14 mouse cellular contexts compared by ENCODE assay signal in the genomic region with DNA sequence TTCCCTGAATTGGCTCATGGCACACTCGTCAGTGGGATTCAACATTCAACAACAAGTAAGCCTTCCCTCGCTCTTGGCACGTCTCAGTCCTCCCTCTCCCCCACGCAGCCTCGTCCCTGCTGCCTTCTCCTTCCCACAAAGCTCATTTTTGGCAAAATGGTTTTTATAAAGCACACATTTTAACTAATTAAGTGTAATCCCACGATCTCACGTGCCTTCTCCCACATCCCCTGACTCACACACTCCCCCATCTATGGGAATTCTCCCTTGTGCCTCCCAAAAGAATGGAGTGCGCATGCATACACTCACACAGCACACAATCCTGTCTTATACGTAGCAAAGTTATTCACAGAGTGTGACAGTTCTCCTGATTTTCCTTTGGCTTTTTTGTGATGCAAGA.
DNase-seq lines count a peak whose midpoint lies in the region; ATAC-seq lines count a peak whose summit lies in the region.
"Had no signal": no experiment of that assay in that cellular context is flagged by ENCODE, and none has a peak within 500 bp of the region (broad histone marks: within the 10 kb centered on the region; RNA-seq: fewer than 3 reads in every experiment).

No protein-coding gene starts in this region.

- ATAC-seq in forebrain, embryonic 15.5 days (replicated peaks) = no peak; the same call in 1 of the 2 replicates
- no peak for ATAC-seq in erythroid progenitor cell, adult 5-6 weeks (replicated peaks; ENCODE audit: low FRiP score, poor library complexity, severe bottlenecking)
- ATAC-seq: activated CD4-positive, CD25-positive, alpha-beta regulatory T cell, adult 4 months; midbrain, embryonic 16.5 days had no signal

- no peak overlapping the region for H3K4me3 ChIP-seq in forebrain, embryonic 15.5 days
- H3K4me3 ChIP-seq in forebrain, embryonic 10.5 days = no peak overlapping the region

- H3K27ac ChIP-seq in forebrain, embryonic 15.5 days (replicated peaks) = peak overlapping the region; percentile 63
- no peak overlapping the region for H3K27ac ChIP-seq in forebrain, embryonic 10.5 days

- no peak for DNase-seq in forebrain, embryonic 10.5 days (ENCODE audit: extremely low spot score, low spot score)
- DNase-seq in brain, embryonic 18.5 days (ENCODE audit: low read depth, low spot score) = peak; percentile 56
- DNase-seq in layer of hippocampus, adult 8-10 months (ENCODE audit: low spot score in 2 of 2) = peak; percentile 62 to 70
- DNase-seq in right cerebral cortex, adult 2 months (ENCODE audit: low spot score in 2 of 2) = peak; percentile 72 to 78
- no peak for DNase-seq in kidney, adult 8-10 months
- DNase-seq in urinary bladder, postnatal 4 days (ENCODE audit: low spot score in 2 of 2) = no peak
- DNase-seq: cerebellum, adult 9-11 months; kidney, adult 11 months; lung, postnatal 4 days; thymus, adult 18-20 months had no signal

- no peaks in the 10 kb centered on the region for H3K36me3 ChIP-seq in forebrain, embryonic 15.5 days
- H3K36me3 ChIP-seq in forebrain, embryonic 10.5 days (replicated peaks) = no peaks in the 10 kb centered on the region

- H3K9me3 ChIP-seq in forebrain, embryonic 15.5 days = no peaks in the 10 kb centered on the region
- H3K9me3 ChIP-seq in forebrain, embryonic 10.5 days = no peaks in the 10 kb centered on the region

- WGBS in forebrain, embryonic 15.5 days = 37% methylated on average over 9 of the region's 9 CpGs
- 87% methylated on average over 9 of the region's 9 CpGs for WGBS in forebrain, embryonic 10.5 days

- H3K9ac ChIP-seq in forebrain, embryonic 15.5 days (replicated peaks) = no peak overlapping the region

- H3K4me2 ChIP-seq in forebrain, embryonic 15.5 days (replicated peaks) = no peak overlapping the region

- no peaks in the 10 kb centered on the region for H3K27me3 ChIP-seq in forebrain, embryonic 15.5 days
- H3K27me3 ChIP-seq in forebrain, embryonic 10.5 days (ENCODE audit: poor library complexity, severe bottlenecking) = 0 out of 2 replicates have a peak, but pooled peaks cover 4% of the 10 kb centered on the region

- H3K4me1 ChIP-seq in forebrain, embryonic 15.5 days = peaks cover 14% of the 10 kb centered on the region; the same call in 1 of the 2 replicates
- H3K4me1 ChIP-seq in forebrain, embryonic 10.5 days = no peaks in the 10 kb centered on the region

Comparison
In these comparisons a context has a peak if more than half of its experiments do, and no peak if none do; other contexts are left out.
1. DNase-seq: peak in brain, embryonic 18.5 days (single experiment), layer of hippocampus, adult 8-10 months (2 of 2) and right cerebral cortex, adult 2 months (2 of 2); none in forebrain, embryonic 10.5 days (single experiment), kidney, adult 8-10 months (0 of 2) and urinary bladder, postnatal 4 days (0 of 2).